Mouse (Mus musculus): ENCODE results near the gene Zfp2.

- no peak for TF ChIP-seq CTCF (IDR thresholded peaks at IDR 0.05; ENCODE audit: low read depth, low read length)
- no peak for TF ChIP-seq POLR2A (IDR thresholded peaks at IDR 0.05; ENCODE audit: extremely low read depth, insufficient read depth, low read length)
Measured at GRCm38 (mm10) chr11:50886231-50886932, 29.6 kb downstream of the Zfp2 start.

Measured in liver, adult 2 months (tissue).